Mouse (Mus musculus): ENCODE measurements around the gene Magi1. TPM values are rescaled to one million over a fixed set of nuclear protein-coding genes. Genes with fewer than 3 reads are reported as not detected.

The Magi1 gene
- polyA plus RNA-seq, 1 experiment: 2.3 TPM

GRCm38 (mm10) chr6:94218076-94218475 lies 65.6 kb downstream of the Magi1 start:
- H3K36me3 ChIP-seq (replicated peaks; ENCODE audit: low read length): no peaks in the 10 kb centered on the region
- H3K4me3 ChIP-seq (replicated peaks): no peak overlapping the region
- no peaks in the 10 kb centered on the region for H3K4me1 ChIP-seq
- no peaks in the 10 kb centered on the region for H3K9me3 ChIP-seq
- no peaks in the 10 kb centered on the region for H3K27me3 ChIP-seq (replicated peaks)
- no peak for TF ChIP-seq GATA1 (IDR thresholded peaks at IDR 0.05; ENCODE audit: borderline replicate concordance, low read length)
- no peak for TF ChIP-seq FLI1 (IDR thresholded peaks at IDR 0.05; ENCODE audit: low read length)

GRCm38 (mm10) chr6:94215834-94216233 lies 67.9 kb downstream of the Magi1 start:
- no peaks in the 10 kb centered on the region for H3K36me3 ChIP-seq (replicated peaks; ENCODE audit: low read length)
- H3K4me3 ChIP-seq (replicated peaks): no peak overlapping the region
- TF ChIP-seq FLI1 (IDR thresholded peaks at IDR 0.05; ENCODE audit: low read length) (no peak), GATA1 (IDR thresholded peaks at IDR 0.05; ENCODE audit: borderline replicate concordance, low read length) (no peak)
- H3K27me3 ChIP-seq (replicated peaks): no peaks in the 10 kb centered on the region
- H3K9me3 ChIP-seq: peaks cover 4% of the 10 kb centered on the region; the same call in 1 of the 2 replicates
- no peaks in the 10 kb centered on the region for H3K4me1 ChIP-seq

- Histone ChIP-seq H3K4me3 (replicated peaks) (no peak overlapping the region), H3K9me3 (peaks cover 6% of the 10 kb centered on the region; the same call in 1 of the 2 replicates), H3K27me3 (replicated peaks) (no peaks in the 10 kb centered on the region), H3K4me1 (no peaks in the 10 kb centered on the region), H3K36me3 (replicated peaks; ENCODE audit: low read length) (no peaks in the 10 kb centered on the region)
- TF ChIP-seq GATA1 (IDR thresholded peaks at IDR 0.05; ENCODE audit: borderline replicate concordance, low read length) (no peak), FLI1 (IDR thresholded peaks at IDR 0.05; ENCODE audit: low read length) (no peak)
Measured at GRCm38 (mm10) chr6:94214895-94215538, 68.7 kb downstream of the Magi1 start.

GRCm38 (mm10) chr6:94205926-94206325 lies 77.8 kb downstream of the Magi1 start:
- Histone ChIP-seq H3K27me3 (replicated peaks) (no peaks in the 10 kb centered on the region), H3K9me3 (0 out of 2 replicates have a peak, but pooled peaks cover 2% of the 10 kb centered on the region), H3K4me3 (replicated peaks) (no peak overlapping the region), H3K36me3 (replicated peaks; ENCODE audit: low read length) (no peaks in the 10 kb centered on the region), H3K4me1 (no peaks in the 10 kb centered on the region)
- no peak for TF ChIP-seq GATA1 (IDR thresholded peaks at IDR 0.05; ENCODE audit: borderline replicate concordance, low read length)
- no peak for TF ChIP-seq FLI1 (IDR thresholded peaks at IDR 0.05; ENCODE audit: low read length)

GRCm38 (mm10) chr6:94203642-94204145 lies 80.0 kb downstream of the Magi1 start:
- Histone ChIP-seq H3K4me3 (replicated peaks) (no peak overlapping the region), H3K36me3 (replicated peaks; ENCODE audit: low read length) (no peaks in the 10 kb centered on the region), H3K9me3 (no peaks in the 10 kb centered on the region), H3K27me3 (replicated peaks) (no peaks in the 10 kb centered on the region), H3K4me1 (no peaks in the 10 kb centered on the region)
- no peak for TF ChIP-seq FLI1 (IDR thresholded peaks at IDR 0.05; ENCODE audit: low read length)
- no peak for TF ChIP-seq GATA1 (IDR thresholded peaks at IDR 0.05; ENCODE audit: borderline replicate concordance, low read length)

- Histone ChIP-seq H3K4me1 (no peaks in the 10 kb centered on the region), H3K36me3 (replicated peaks; ENCODE audit: low read length) (no peaks in the 10 kb centered on the region), H3K9me3 (no peaks in the 10 kb centered on the region), H3K27me3 (replicated peaks) (no peaks in the 10 kb centered on the region), H3K4me3 (replicated peaks) (no peak overlapping the region)
- TF ChIP-seq GATA1 (IDR thresholded peaks at IDR 0.05; ENCODE audit: borderline replicate concordance, low read length) (no peak), FLI1 (IDR thresholded peaks at IDR 0.05; ENCODE audit: low read length) (no peak)
Measured at GRCm38 (mm10) chr6:94201940-94202339, 81.8 kb downstream of the Magi1 start.

- Histone ChIP-seq H3K4me3 (replicated peaks) (no peak overlapping the region), H3K36me3 (replicated peaks; ENCODE audit: low read length) (no peaks in the 10 kb centered on the region), H3K27me3 (replicated peaks) (no peaks in the 10 kb centered on the region), H3K9me3 (no peaks in the 10 kb centered on the region), H3K4me1 (no peaks in the 10 kb centered on the region)
- TF ChIP-seq GATA1 (IDR thresholded peaks at IDR 0.05; ENCODE audit: borderline replicate concordance, low read length) (no peak), FLI1 (IDR thresholded peaks at IDR 0.05; ENCODE audit: low read length) (no peak)
Measured at GRCm38 (mm10) chr6:94200910-94201309, 82.8 kb downstream of the Magi1 start.

- Histone ChIP-seq H3K9me3 (peaks cover 2% of the 10 kb centered on the region; the same call in 1 of the 2 replicates), H3K4me1 (no peaks in the 10 kb centered on the region), H3K36me3 (replicated peaks; ENCODE audit: low read length) (no peaks in the 10 kb centered on the region), H3K4me3 (replicated peaks) (no peak overlapping the region), H3K27me3 (replicated peaks) (peaks cover 2% of the 10 kb centered on the region)
- TF ChIP-seq GATA1 (IDR thresholded peaks at IDR 0.05; ENCODE audit: borderline replicate concordance, low read length) (no peak), FLI1 (IDR thresholded peaks at IDR 0.05; ENCODE audit: low read length) (no peak)
Measured at GRCm38 (mm10) chr6:94199696-94200095, 84.0 kb downstream of the Magi1 start.

- H3K4me1 ChIP-seq: no peaks in the 10 kb centered on the region
- peaks cover 2% of the 10 kb centered on the region for H3K27me3 ChIP-seq (replicated peaks)
- no peak for TF ChIP-seq GATA1 (IDR thresholded peaks at IDR 0.05; ENCODE audit: borderline replicate concordance, low read length)
- no peak for TF ChIP-seq FLI1 (IDR thresholded peaks at IDR 0.05; ENCODE audit: low read length)
- H3K4me3 ChIP-seq (replicated peaks): no peak overlapping the region
- H3K9me3 ChIP-seq: peaks cover 2% of the 10 kb centered on the region; the same call in 1 of the 2 replicates
- H3K36me3 ChIP-seq (replicated peaks; ENCODE audit: low read length): no peaks in the 10 kb centered on the region
Measured at GRCm38 (mm10) chr6:94197831-94198230, 85.9 kb downstream of the Magi1 start.

- Histone ChIP-seq H3K27me3 (replicated peaks) (peaks cover 5% of the 10 kb centered on the region), H3K36me3 (replicated peaks; ENCODE audit: low read length) (no peaks in the 10 kb centered on the region), H3K4me3 (replicated peaks) (no peak overlapping the region), H3K4me1 (no peaks in the 10 kb centered on the region), H3K9me3 (peaks cover 2% of the 10 kb centered on the region; the same call in 1 of the 2 replicates)
- TF ChIP-seq GATA1 (IDR thresholded peaks at IDR 0.05; ENCODE audit: borderline replicate concordance, low read length): no peak
- TF ChIP-seq FLI1 (IDR thresholded peaks at IDR 0.05; ENCODE audit: low read length): no peak
Measured at GRCm38 (mm10) chr6:94195303-94195911, 88.3 kb downstream of the Magi1 start.

Data from megakaryocyte, embryonic 14.5 days (primary cell).